Comparison of ENCODE assay signal across 9 mouse cellular contexts in the genomic region with DNA sequence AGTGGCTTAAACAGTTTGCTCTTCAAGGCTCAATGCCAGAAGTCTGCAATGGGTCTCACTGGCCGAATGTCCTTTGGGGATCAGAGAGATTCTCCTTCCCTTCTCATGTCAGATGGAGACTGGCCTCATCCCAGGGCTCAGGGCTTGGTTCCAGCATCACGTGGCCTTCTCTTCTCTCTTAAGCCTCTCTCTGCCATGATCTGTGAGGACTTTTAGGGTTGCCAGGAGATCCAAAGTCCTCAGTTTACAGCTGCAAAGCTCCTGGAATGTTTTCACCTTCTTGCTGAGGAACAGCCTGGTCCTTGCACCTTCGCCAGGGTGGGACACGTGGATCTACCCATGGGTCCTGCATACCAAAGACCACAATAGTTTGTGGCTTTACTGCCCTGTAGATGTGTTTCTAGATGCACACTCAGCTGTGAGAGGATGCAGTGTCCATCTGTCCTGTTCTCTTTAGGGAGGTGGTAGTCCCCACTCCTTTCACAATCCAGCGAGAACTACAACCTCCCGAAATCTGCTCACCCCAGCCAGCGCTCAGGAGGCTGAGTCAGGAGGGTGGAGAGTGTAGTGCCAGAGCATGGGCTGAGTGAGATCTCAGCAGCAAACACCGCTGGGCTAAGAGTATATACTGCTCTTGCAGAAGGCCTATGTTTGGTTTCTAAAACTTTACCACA. TPM values are rescaled to one million over a fixed set of nuclear protein-coding genes. Genes with fewer than 3 reads are reported as not detected.
A peak's percentile ranks its signal among the peaks of the same experiment; 100 is the strongest.
DNase-seq lines count a peak whose midpoint lies in the region; ATAC-seq lines count a peak whose summit lies in the region.
"Had no signal": no experiment of that assay in that cellular context is flagged by ENCODE, and none has a peak within 500 bp of the region (broad histone marks: within the 10 kb centered on the region; RNA-seq: fewer than 3 reads in every experiment).

No protein-coding gene starts in this region.

- H3K9me3 ChIP-seq in forebrain, embryonic 11.5 days (ENCODE audit: control insufficient read depth, low read length): peaks cover 4% of the 10 kb centered on the region; the same call in 1 of the 2 replicates
- no peaks in the 10 kb centered on the region; the same call in 1 of the 2 replicates for H3K9me3 ChIP-seq in liver, embryonic 12.5 days (replicated peaks)

- intact Hi-C loops in heart, postnatal 10 days (cut with DNase I): no loop called here

- peaks cover 7% of the 10 kb centered on the region; the same call in 1 of the 2 replicates for H3K4me1 ChIP-seq in forebrain, embryonic 11.5 days (replicated peaks; ENCODE audit: control insufficient read depth, insufficient read depth, low read length)
- H3K4me1 ChIP-seq in liver, embryonic 12.5 days: peaks cover 62% of the 10 kb centered on the region

- H3K4me2 ChIP-seq in forebrain, embryonic 11.5 days (ENCODE audit: low read depth, low read length, severe bottlenecking): peak overlapping the region; percentile 59
- peak overlapping the region; percentile 88 for H3K4me2 ChIP-seq in liver, embryonic 12.5 days

- H3K9ac ChIP-seq in forebrain, embryonic 11.5 days (ENCODE audit: low read length): no peak overlapping the region
- peak overlapping the region; percentile 99; the same call in 1 of the 2 replicates for H3K9ac ChIP-seq in liver, embryonic 12.5 days

- H3K27ac ChIP-seq in forebrain, embryonic 11.5 days (ENCODE audit: low read depth, low read length): no peak overlapping the region
- 0 out of 2 replicates have a peak overlapping the region, but pooled peaks have one; percentile 94 for H3K27ac ChIP-seq in liver, embryonic 12.5 days
- H3K27ac ChIP-seq: macrophage had no signal

- no peaks in the 10 kb centered on the region for H3K27me3 ChIP-seq in forebrain, embryonic 11.5 days (ENCODE audit: control insufficient read depth, insufficient read depth, low read length)
- H3K27me3 ChIP-seq in liver, embryonic 12.5 days (replicated peaks): no peaks in the 10 kb centered on the region

- 94% methylated on average over 8 of the region's 8 CpGs for WGBS in forebrain, embryonic 11.5 days
- WGBS in liver, embryonic 12.5 days (ENCODE audit: insufficient replicate concordance): 87% methylated on average over 8 of the region's 8 CpGs

- H3K4me3 ChIP-seq in forebrain, embryonic 11.5 days (ENCODE audit: low read depth, low read length): no peak overlapping the region
- H3K4me3 ChIP-seq in liver, embryonic 12.5 days: no peak overlapping the region

- peak; percentile 39 for DNase-seq in kidney, adult 18-20 months
- no peak for DNase-seq in kidney, postnatal 14 days
- DNase-seq in forebrain, embryonic 11.5 days (ENCODE audit: low spot score): no peak
- peak; percentile 69 to 73 for DNase-seq in heart, postnatal 10 days
- DNase-seq in ovary, postnatal 36 days (ENCODE audit: low spot score): no peak
- no peak for DNase-seq in T-cell, adult 2 months (ENCODE audit: low spot score)

- ATAC-seq in forebrain, embryonic 11.5 days (replicated peaks; ENCODE audit: low FRiP score): no peak
- no peak for ATAC-seq in liver, embryonic 12.5 days
- no peak for ATAC-seq in frontal cortex, adult (ENCODE audit: low TSS enrichment)

- no peaks in the 10 kb centered on the region; the same call in 1 of the 2 replicates for H3K36me3 ChIP-seq in forebrain, embryonic 11.5 days (ENCODE audit: control insufficient read depth, insufficient read depth, low read length)
- peaks cover 8% of the 10 kb centered on the region; the same call in 1 of the 2 replicates for H3K36me3 ChIP-seq in liver, embryonic 12.5 days

RNA-seq across cellular contexts. Expression of a gene that starts 2.1 kb away (rescaled TPM):
- polyA plus RNA-seq in forebrain, embryonic 11.5 days (2014; fragmentation: Nextera tagmentation; extraction: Ambion mirVana): 54.4 and 55.9 TPM in 2 replicates
- total RNA-seq in heart, postnatal 10 days (2021): 10 to 100 TPM; 32.5 to 36.5 TPM
- 30.1 and 31.7 TPM in 2 replicates for polyA plus RNA-seq in liver, embryonic 12.5 days (2016; fragmentation: Nextera tagmentation; extraction: Ambion mirVana)

RNA-seq across cellular contexts. Expression of a gene that starts 43.5 kb away (rescaled TPM):
- polyA plus RNA-seq in forebrain, embryonic 11.5 days (2014; fragmentation: Nextera tagmentation; extraction: Ambion mirVana): 2.5 and 2.8 TPM in 2 replicates
- total RNA-seq in heart, postnatal 10 days (2021): under 1 TPM; 0.25 to 0.62 TPM
- polyA plus RNA-seq in liver, embryonic 12.5 days (2016; fragmentation: Nextera tagmentation; extraction: Ambion mirVana): 0.18 and 0.69 TPM in 2 replicates

Comparison
In these comparisons a context has a peak if more than half of its experiments do, and no peak if none do; other contexts are left out.
1. DNase-seq: peak in kidney, adult 18-20 months (single experiment) and heart, postnatal 10 days (2 of 2); none in kidney, postnatal 14 days (single experiment), forebrain, embryonic 11.5 days (single experiment), ovary, postnatal 36 days (single experiment) and T-cell, adult 2 months (single experiment).